Mouse (Mus musculus) intestine, embryonic 15.5 days (tissue): ENCODE data around the gene 5730409E04Rik. TPM values are rescaled to one million over a fixed set of nuclear protein-coding genes. Genes with fewer than 3 reads are reported as not detected.

Experiments used
- ATAC-seq: fragments of 200-750 bp; cut with Nextera tagmentation; 2 replicates; pipeline ENCODE4 v1.8.0; 2017; ENCODE audit warnings: moderate TSS enrichment, moderate library complexity
- H3K27ac ChIP-seq: fragments of 300-500 bp; sonication (generic); 2 replicates; pipeline ENCODE4 v1.5.1; 2015; ENCODE audit warnings: mild to moderate bottlenecking, inconsistent platforms
- H3K27me3 ChIP-seq: fragments of 300-500 bp; sonication (generic); replicated peaks from 2 replicates; pipeline ENCODE4 v1.6.1; 2015; ENCODE audit warnings: inconsistent platforms
- H3K36me3 ChIP-seq: fragments of 300-500 bp; sonication (generic); 2 replicates; pipeline ENCODE4 v1.6.1; 2015; ENCODE audit warnings: inconsistent platforms
- H3K4me1 ChIP-seq: fragments of 300-500 bp; sonication (generic); replicated peaks from 2 replicates; pipeline ENCODE4 v1.6.1; 2015; ENCODE audit warnings: inconsistent platforms
- H3K4me2 ChIP-seq: fragments of 300-500 bp; sonication (generic); replicated peaks from 2 replicates; pipeline ENCODE4 v1.6.1; 2015; ENCODE audit warnings: mild to moderate bottlenecking, inconsistent platforms
- H3K4me3 ChIP-seq: fragments of 300-500 bp; sonication (generic); replicated peaks from 2 replicates; pipeline ENCODE4 v1.5.1; 2015; ENCODE audit warnings: inconsistent platforms
- H3K9ac ChIP-seq: fragments of 300-500 bp; sonication (generic); 2 replicates; pipeline ENCODE4 v1.6.1; 2015; ENCODE audit warnings: inconsistent platforms
- H3K9me3 ChIP-seq: fragments of 300-500 bp; sonication (generic); 2 replicates; pipeline ENCODE4 v1.6.1; 2016; ENCODE audit warnings: inconsistent platforms
- WGBS: fragments of 180-500 bp; shearing (Covaris S2); methylation state at CpG from one replicate; pipeline ENCODE4 v1.1.7; 2015; 5-methylcytosine and 5-hydroxymethylcytosine counted together
- polyA plus RNA-seq: library from polyadenylated mRNA; unstranded; fragments of >200 nt; fragmentation: Nextera tagmentation; extraction: Ambion mirVana; gene quantifications from 2 replicates; pipeline ENCODE4 v1.2.1, GENCODE M21; 2015

The 5730409E04Rik gene
- 1.8 and 2.2 TPM in 2 replicates for polyA plus RNA-seq

DNA sequence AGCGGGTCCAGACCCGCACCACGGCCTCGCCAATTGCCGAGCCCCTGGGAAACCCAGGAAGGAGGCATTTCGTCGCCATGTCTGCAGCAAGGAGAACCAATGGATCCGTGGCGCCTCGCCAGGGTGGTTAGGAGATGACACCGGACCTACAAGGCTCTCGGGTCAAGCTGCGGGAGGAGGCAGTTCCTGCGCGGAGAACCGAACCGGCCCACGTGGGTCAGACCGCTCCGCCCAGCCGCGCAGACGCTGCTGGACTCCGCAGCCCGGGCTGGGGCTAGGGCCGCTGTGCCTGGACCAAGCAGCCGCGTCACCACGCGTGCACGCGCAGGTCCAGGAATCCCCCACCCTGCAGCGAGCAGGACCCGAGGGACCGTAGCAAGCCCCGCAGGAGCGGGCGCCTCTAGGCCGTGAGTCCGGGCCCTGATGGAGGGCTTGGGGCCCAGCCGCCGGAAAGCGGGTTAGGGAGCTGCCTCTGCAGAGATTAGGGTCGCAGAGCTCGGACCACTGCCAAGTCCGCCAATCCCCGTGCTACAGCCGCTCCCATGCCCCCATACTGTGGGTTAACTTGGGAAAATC lies at the start of gene 5730409E04Rik:
Gene 5730409E04Rik (plus strand): TSS at position 213 of the 576 bp plus-strand sequence.
- no peaks in the 10 kb centered on the region for H3K36me3 ChIP-seq
- H3K4me3 ChIP-seq, result peak within 1 kb of the TSS; percentile 61
- no peaks in the 10 kb centered on the region for H3K4me1 ChIP-seq
- 0% methylated on average over 48 of the region's 48 CpGs for WGBS
- H3K9me3 ChIP-seq, result no peaks in the 10 kb centered on the region
- ATAC-seq, result peak; percentile 94
- no peak within 1 kb of the TSS for H3K27ac ChIP-seq
- H3K9ac ChIP-seq, result peak within 1 kb of the TSS; percentile 65
- H3K27me3 ChIP-seq, result no peaks in the 10 kb centered on the region; the same call in 1 of the 2 replicates
- peak within 1 kb of the TSS; percentile 95 for H3K4me2 ChIP-seq

DNA sequence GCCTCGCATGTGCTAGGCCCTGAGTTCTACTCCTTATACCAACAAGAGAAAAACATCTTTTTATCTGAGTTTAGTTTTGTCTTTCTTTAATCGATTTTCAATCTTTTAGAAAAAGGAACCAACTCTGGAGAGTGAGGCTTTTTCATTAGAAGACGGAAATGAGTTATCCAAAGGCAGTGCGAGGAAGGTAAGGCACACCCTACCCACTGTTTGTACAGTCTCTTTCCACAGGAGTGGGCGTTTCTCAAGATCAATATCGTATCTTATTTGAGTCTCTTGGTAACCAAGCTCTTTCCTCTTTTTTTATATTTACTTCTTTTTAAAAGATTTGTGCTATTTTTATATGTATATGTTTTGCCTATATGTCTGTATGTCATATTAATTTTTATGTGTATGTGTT lies 45.8 kb upstream of the 5730409E04Rik start:
- Histone ChIP-seq H3K36me3 (peaks cover 26% of the 10 kb centered on the region), H3K4me1 (no peaks in the 10 kb centered on the region), H3K9ac (no peak overlapping the region), H3K27ac (no peak overlapping the region), H3K4me3 (no peak overlapping the region), H3K4me2 (no peak overlapping the region), H3K9me3 (no peaks in the 10 kb centered on the region), H3K27me3 (no peaks in the 10 kb centered on the region)
- no peak for ATAC-seq
- WGBS, result 80% methylated on average over 6 of the region's 6 CpGs

DNA sequence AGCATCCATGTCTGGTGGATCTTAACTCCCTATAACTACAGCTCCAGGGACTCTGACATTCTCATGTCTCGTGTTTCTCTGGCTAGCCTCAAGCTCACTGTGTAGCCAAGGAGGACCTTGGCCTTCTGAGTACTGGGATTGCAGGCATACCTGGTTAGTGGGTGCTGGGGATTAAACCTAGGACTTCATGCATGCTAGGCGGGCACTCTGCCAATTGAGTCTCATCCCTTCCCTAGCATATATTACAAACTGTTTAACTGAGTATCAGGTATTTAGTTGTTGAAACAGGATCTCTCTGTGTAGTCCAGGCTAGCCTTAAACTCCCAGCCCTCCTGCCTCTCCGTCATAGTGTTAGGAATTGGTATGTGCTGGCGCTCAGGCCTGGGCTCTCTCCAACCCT lies 42.4 kb upstream of the 5730409E04Rik start:
- no peak overlapping the region for H3K4me3 ChIP-seq
- WGBS, result 94% methylated on average over 4 of the region's 4 CpGs
- no peak overlapping the region for H3K4me2 ChIP-seq
- no peaks in the 10 kb centered on the region for H3K9me3 ChIP-seq
- H3K9ac ChIP-seq, result no peak overlapping the region
- no peaks in the 10 kb centered on the region for H3K4me1 ChIP-seq
- H3K27ac ChIP-seq, result no peak overlapping the region
- H3K36me3 ChIP-seq, result peaks cover 20% of the 10 kb centered on the region
- no peaks in the 10 kb centered on the region for H3K27me3 ChIP-seq
- no peak for ATAC-seq

DNA sequence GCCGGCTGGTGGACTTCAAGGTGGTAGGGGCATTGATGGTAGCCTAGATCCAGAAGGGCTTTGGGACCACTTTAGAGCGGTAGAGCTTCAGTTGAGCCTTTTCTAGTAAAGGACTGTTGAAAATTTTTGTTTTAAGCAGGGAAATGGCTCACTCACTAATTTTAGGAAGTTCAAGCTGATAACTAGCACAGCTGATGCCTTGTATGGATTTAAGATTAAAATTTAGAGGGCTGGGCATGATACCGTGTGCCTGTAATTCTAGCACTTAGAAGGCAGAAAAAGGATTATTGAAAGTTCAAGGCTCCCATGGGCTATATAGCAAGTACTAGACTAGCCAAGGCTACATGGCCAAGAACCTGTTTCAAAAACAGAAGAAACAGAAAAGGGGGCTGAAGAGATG lies 39.8 kb upstream of the 5730409E04Rik start:
- H3K9ac ChIP-seq, result no peak overlapping the region
- H3K27ac ChIP-seq, result no peak overlapping the region
- no peak overlapping the region for H3K4me2 ChIP-seq
- no peaks in the 10 kb centered on the region for H3K4me1 ChIP-seq
- H3K9me3 ChIP-seq, result no peaks in the 10 kb centered on the region
- H3K36me3 ChIP-seq, result peaks cover 33% of the 10 kb centered on the region
- no peak for ATAC-seq
- 93% methylated on average over 3 of the region's 3 CpGs for WGBS
- H3K27me3 ChIP-seq, result no peaks in the 10 kb centered on the region
- H3K4me3 ChIP-seq, result no peak overlapping the region

DNA sequence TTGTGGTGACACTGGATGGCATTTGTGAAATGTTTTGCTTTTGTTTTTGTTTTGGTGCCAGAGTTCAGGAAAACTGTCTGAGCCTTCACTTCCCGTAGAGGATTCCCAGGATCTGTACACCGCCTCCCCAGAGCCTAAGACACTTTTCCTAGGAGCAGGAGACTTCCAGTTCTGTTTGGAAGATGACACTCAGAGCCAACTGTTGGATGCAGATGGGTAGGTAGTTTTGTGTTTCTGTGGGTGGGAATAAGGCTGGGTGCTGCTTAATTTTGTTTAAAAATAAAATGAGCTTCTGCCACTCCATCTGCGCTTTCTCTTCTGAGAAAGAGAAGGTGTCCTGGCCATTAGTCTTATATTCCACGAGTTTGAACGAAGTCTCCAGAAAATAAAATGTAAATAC lies 33.3 kb upstream of the 5730409E04Rik start:
- 91% methylated on average over 5 of the region's 5 CpGs for WGBS
- peaks cover 40% of the 10 kb centered on the region for H3K36me3 ChIP-seq

DNA sequence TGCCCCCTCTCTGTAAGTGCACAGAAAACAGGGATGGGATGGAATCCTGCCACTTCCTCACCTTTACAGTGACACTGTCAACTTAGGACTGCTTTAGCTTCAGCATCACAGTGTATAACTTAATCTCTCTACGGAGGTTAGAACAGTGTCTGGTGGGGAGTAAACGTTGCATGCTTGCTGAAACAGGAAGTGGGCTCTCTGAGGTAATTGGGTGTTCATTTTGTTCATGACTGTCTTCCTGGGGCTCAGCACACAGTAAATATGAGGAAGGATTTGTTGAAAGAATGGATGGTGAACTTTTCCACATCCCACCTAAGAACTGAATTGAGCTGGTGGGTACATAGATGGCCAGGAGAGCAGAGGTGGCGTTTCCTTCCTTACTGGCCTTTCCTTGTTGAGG lies 31.7 kb upstream of the 5730409E04Rik start:
- H3K36me3 ChIP-seq, result peaks cover 36% of the 10 kb centered on the region
- ATAC-seq, result no peak

More for the DNA sequence above, 33.3 kb upstream of the 5730409E04Rik start:
- no peak overlapping the region for H3K4me2 ChIP-seq
- no peak overlapping the region for H3K4me3 ChIP-seq
- ATAC-seq, result no peak
- H3K9me3 ChIP-seq, result no peaks in the 10 kb centered on the region
- no peak overlapping the region for H3K9ac ChIP-seq
- no peak overlapping the region for H3K27ac ChIP-seq
- no peaks in the 10 kb centered on the region for H3K27me3 ChIP-seq
- no peaks in the 10 kb centered on the region for H3K4me1 ChIP-seq

DNA sequence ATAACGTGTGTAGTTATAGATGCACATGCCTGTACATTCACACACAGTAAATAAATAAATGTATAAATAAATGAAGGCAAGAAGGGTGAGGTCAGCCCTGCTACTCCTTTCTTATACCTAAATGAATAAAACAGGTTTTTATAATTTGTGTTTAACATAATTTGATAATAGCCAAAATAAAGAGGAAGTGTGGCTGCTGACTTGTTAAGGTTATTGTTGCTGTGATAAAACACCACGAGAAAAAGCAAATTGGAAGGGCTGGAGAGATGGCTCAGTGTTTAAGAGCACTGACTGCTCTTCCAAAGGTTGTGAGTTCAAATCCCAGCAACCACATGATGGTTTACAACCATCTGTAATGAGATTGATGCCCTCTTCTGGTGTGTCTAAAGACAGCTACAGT lies 30.5 kb upstream of the 5730409E04Rik start:
- no peaks in the 10 kb centered on the region for H3K4me1 ChIP-seq
- no peak overlapping the region for H3K9ac ChIP-seq
- no peak overlapping the region for H3K4me2 ChIP-seq
- H3K4me3 ChIP-seq, result no peak overlapping the region
- no peak for ATAC-seq
- 79% methylated on average over 2 of the region's 2 CpGs for WGBS
- peaks cover 29% of the 10 kb centered on the region for H3K36me3 ChIP-seq
- H3K9me3 ChIP-seq, result no peaks in the 10 kb centered on the region
- H3K27ac ChIP-seq, result no peak overlapping the region
- no peaks in the 10 kb centered on the region for H3K27me3 ChIP-seq

More for the DNA sequence above, 31.7 kb upstream of the 5730409E04Rik start:
- H3K9ac ChIP-seq, result no peak overlapping the region
- H3K4me2 ChIP-seq, result no peak overlapping the region
- H3K27ac ChIP-seq, result no peak overlapping the region
- H3K4me1 ChIP-seq, result no peaks in the 10 kb centered on the region
- no peaks in the 10 kb centered on the region for H3K9me3 ChIP-seq
- 82% methylated on average over 3 of the region's 3 CpGs for WGBS
- no peaks in the 10 kb centered on the region for H3K27me3 ChIP-seq
- H3K4me3 ChIP-seq, result no peak overlapping the region

DNA sequence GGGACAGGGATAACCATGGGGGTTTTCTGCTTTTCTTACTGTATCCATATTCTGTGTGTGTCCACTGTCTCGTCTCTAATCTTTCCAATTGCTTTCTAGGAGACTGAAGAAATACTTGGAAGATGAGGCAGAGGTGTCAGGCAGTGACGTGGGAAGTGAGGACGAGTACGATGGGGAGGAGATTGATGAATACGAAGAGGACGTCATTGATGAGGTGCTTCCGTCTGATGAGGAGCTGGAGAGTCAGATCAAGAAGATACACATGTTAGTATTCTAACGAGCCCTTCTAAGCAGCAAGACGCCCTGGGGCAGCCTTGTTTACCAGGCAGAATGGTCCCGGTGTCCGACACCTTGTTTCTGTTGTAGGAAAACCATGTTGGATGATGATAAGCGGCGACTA lies 23.9 kb upstream of the 5730409E04Rik start:
- Histone ChIP-seq H3K4me2 (no peak overlapping the region), H3K27ac (no peak overlapping the region), H3K27me3 (no peaks in the 10 kb centered on the region), H3K9ac (no peak overlapping the region), H3K36me3 (peaks cover 26% of the 10 kb centered on the region), H3K9me3 (no peaks in the 10 kb centered on the region), H3K4me1 (no peaks in the 10 kb centered on the region), H3K4me3 (no peak overlapping the region)
- no peak for ATAC-seq
- 94% methylated on average over 13 of the region's 13 CpGs for WGBS

DNA sequence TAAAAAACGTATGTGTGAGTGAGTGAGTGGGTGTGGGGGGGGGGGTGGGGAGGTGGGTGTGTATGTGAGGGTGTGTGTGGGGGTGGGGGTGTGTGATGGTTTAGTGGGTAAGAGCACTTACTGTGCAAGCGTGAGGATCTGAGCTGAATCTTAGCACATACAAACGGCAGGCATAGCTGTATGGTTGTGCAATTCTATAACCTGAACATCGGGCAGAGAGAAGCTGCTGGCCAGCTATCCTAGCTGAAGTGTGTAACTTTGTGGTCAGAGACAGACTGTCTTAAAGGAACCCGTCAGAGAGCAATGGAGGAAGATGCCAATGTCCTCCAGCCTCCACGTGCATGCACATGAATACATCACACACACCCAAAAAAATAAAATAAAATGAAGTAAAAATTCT lies 17.6 kb upstream of the 5730409E04Rik start:
- Histone ChIP-seq H3K4me1 (no peaks in the 10 kb centered on the region), H3K4me2 (no peak overlapping the region), H3K27me3 (no peaks in the 10 kb centered on the region), H3K9me3 (no peaks in the 10 kb centered on the region), H3K9ac (no peak overlapping the region), H3K4me3 (no peak overlapping the region), H3K27ac (no peak overlapping the region), H3K36me3 (peaks cover 22% of the 10 kb centered on the region)
- no peak for ATAC-seq
- 89% methylated on average over 6 of the region's 6 CpGs for WGBS

DNA sequence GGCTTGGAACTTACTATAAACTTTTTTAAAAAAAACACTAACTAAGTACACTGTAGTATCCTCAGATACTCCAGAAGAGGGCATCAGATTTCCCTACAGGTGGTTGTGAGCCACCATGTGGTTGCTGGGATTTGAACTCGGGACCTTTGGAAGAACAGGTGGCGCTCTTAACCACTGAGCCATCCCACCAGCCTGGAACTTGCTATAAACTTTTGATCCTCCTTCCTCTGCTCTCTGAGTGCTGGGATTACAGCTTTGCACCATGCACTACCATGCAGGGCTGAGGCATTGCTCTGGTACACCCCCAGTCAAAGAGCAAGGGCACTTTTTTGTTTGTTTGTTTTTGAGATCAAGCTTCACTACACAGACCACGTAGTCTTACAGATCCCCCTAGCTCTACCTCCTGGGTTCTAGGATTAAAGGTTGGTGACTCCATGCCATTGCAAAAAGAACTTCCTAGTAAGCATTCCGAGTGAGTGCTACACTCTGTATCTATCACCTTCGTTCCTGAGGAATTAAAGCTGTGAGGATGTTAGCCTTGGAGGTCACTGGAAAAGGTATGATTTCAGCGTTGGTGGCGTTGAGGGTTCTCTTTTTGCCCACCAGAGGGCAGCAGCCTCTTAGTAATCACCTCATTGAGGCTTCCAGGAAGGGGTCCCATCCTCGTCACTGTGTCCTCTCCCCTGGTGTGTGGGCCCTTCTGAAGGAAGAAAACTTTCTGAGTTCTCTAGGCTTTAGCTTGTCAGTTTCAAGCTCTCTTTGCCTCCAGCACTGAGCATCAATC lies 9.5 kb upstream of the 5730409E04Rik start:
- ATAC-seq, result peak; percentile 57; the same call in 1 of the 2 replicates
- Histone ChIP-seq H3K4me1 (peaks cover 5% of the 10 kb centered on the region; the same call in 1 of the 2 replicates), H3K4me3 (no peak overlapping the region), H3K9ac (no peak overlapping the region), H3K9me3 (no peaks in the 10 kb centered on the region), H3K4me2 (no peak overlapping the region), H3K27me3 (no peaks in the 10 kb centered on the region), H3K36me3 (no peaks in the 10 kb centered on the region), H3K27ac (no peak overlapping the region)
- 27% methylated on average over 8 of the region's 8 CpGs for WGBS

DNA sequence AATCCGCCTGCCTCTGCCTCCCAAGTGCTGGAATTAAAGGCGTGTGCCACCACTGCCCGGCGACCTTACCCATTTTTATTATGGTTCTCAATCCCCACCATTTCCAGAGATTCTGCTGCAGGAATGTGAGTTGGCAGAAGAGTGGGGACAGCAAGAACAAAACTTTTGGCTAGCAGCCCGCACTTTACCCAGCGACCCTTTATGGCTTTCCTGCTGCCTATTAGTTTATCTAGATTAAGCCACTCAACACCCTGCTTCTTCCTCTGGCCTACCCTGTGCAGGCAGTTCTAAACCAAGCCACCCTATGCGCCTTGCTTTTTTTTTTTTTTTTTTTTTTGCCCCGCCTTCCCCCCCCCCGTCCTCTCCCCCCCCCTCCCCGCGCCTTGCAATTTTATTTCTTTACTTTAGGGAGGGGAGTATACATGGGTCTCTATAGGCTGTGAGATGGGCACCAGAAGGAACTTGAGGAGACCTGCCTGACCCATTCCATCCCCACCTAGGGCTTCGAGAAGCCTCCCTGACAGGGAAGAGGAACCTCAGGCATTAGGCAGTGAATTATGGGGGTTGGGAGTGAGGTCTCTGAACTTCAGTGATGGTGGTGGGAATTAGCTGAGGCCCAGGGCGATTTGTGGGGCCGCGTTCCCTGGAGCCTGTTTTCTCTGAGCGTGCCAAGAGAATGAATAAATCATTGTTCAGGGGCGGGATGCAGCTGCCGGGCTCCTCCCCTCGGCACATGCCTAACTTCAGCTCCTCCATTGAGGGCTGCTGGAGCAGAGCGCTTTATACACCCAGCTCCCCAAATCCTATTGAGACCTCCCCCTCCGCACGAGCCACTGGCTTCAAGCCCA lies 7.8 kb upstream of the 5730409E04Rik start:
- Histone ChIP-seq H3K4me1 (peaks cover 5% of the 10 kb centered on the region; the same call in 1 of the 2 replicates), H3K36me3 (no peaks in the 10 kb centered on the region), H3K27me3 (no peaks in the 10 kb centered on the region), H3K9me3 (no peaks in the 10 kb centered on the region), H3K9ac (no peak overlapping the region), H3K4me2 (peak overlapping the region; percentile 46; the same call in 1 of the 2 replicates), H3K27ac (no peak overlapping the region), H3K4me3 (no peak overlapping the region)
- peak; percentile 77 for ATAC-seq
- WGBS, result 24% methylated on average over 19 of the region's 22 CpGs

DNA sequence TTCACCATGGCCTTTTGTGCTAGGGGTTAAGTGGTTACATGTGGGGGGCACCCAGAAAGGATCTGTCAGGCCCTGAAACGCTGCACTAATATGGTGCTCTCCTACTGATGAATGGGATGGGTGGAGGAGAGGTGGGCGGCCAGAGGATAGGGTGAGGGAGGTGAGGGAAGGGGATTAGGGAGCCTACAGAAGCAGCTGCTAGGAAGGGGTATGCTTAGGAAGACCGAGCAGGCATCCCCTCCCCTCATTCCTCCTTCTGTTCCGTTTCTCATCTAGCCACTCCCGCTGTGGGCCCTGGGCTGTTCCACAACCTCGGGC lies 7.2 kb upstream of the 5730409E04Rik start:
- H3K4me1 ChIP-seq, result peaks cover 5% of the 10 kb centered on the region; the same call in 1 of the 2 replicates
- no peak overlapping the region for H3K27ac ChIP-seq
- ATAC-seq, result no peak
- no peaks in the 10 kb centered on the region for H3K9me3 ChIP-seq
- H3K4me3 ChIP-seq, result no peak overlapping the region
- no peaks in the 10 kb centered on the region for H3K27me3 ChIP-seq
- H3K36me3 ChIP-seq, result no peaks in the 10 kb centered on the region
- H3K9ac ChIP-seq, result no peak overlapping the region
- H3K4me2 ChIP-seq, result peak overlapping the region; percentile 46; the same call in 1 of the 2 replicates
- WGBS, result 13% methylated on average over 6 of the region's 6 CpGs
